Mouse (Mus musculus) MEL (cell line): Measurements from ENCODE around the gene Rfk.

Experiments used
- CHD2 ChIP-seq: IDR thresholded peaks from 2 replicates; pipeline ENCODE4 v1.6.1; 2011; ENCODE audit warnings: low read length, improper control_type of control experiment
- CTCF ChIP-seq, 3 experiments: IDR thresholded peaks in 2 of 3; conservative IDR thresholded peaks in 1 of 3; 2 replicates each; pipeline ENCODE4 v1.5.1; 2011 to 2012; ENCODE audit warnings: low read length in 3 of 3, low read depth in 2 of 3, mild to moderate bottlenecking in 2 of 3, improper control_type of control experiment in 1 of 3, inconsistent platforms in 1 of 3, mixed read lengths in 1 of 3, moderate library complexity in 1 of 3; ENCODE audit not compliant: control insufficient read depth in 1 of 3, insufficient read depth in 1 of 3, poor library complexity in 1 of 3, severe bottlenecking in 1 of 3
- GATA1 ChIP-seq: IDR thresholded peaks from 2 replicates; pipeline ENCODE4 v1.6.1; 2011; ENCODE audit warnings: low read depth, low read length, improper control_type of control experiment
- HCFC1 ChIP-seq: IDR thresholded peaks from 2 replicates; pipeline ENCODE4 v1.6.1; 2012; ENCODE audit warnings: low read depth, mild to moderate bottlenecking, inconsistent platforms, low read length, improper control_type of control experiment, moderate library complexity
- KAT2A ChIP-seq: conservative IDR thresholded peaks from 2 replicates; pipeline ENCODE4 v1.6.1; 2012; ENCODE audit warnings: low read depth, low read length, improper control_type of control experiment, inconsistent platforms
- MAX ChIP-seq: IDR thresholded peaks from 2 replicates; pipeline ENCODE4 v1.6.1; 2011; ENCODE audit warnings: low read length, improper control_type of control experiment
- POLR2A ChIP-seq, 2 experiments: IDR thresholded peaks; 2 replicates each; pipeline ENCODE4 v1.6.1; 2011 to 2012; ENCODE audit warnings: low read length in 2 of 2, mild to moderate bottlenecking in 2 of 2, control low read depth in 1 of 2, improper control_type of control experiment in 1 of 2, low read depth in 1 of 2, moderate library complexity in 1 of 2; ENCODE audit not compliant: control insufficient read depth in 1 of 2, insufficient read depth in 1 of 2, poor library complexity in 1 of 2
- RAD21 ChIP-seq: IDR thresholded peaks from 2 replicates; pipeline ENCODE4 v1.6.1; 2011; ENCODE audit warnings: mild to moderate bottlenecking, low read depth, low read length, improper control_type of control experiment
- SMC3 ChIP-seq: IDR thresholded peaks from 2 replicates; pipeline ENCODE4 v1.6.1; 2011; ENCODE audit warnings: low read depth, low read length, improper control_type of control experiment

DNA sequence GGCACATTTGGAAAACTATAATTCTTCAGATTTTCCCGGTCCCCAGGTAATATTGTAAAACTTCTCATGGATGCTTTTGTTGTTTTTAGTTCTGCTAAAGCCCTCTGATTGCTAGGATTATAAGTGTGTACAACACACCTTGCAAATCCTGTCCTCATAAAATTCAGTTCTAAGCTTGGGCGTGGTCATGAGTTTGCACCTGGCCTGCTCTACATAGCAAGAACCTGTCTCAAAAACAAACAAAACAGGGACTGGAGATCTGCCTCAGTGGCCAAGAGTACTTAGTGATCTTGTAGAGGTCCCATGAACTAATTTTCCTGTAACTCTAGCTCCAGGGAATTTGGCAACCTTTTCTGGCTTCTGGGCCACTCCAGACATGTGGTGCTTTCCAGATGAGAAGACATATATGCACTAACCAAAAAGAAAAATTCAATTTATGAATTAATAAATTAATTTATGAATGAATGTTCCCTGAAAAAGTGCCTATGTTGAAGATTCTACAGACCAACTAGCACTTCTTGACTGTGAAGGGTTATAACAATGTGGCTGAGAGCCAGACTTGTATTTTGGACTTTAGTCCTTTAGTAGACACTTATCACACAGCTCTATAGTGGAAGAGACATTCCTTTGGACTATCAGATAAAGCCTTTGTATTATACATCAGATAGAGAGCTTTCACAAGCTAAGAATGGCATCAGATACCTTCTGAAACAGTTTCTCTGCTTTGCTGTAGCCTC is 34.1 kb downstream of the Rfk start:
- TF ChIP-seq SMC3 (no peak), HCFC1 (no peak), KAT2A (no peak), RAD21 (no peak), CHD2 (no peak), GATA1 (no peak), MAX (no peak), POLR2A (IDR thresholded peaks at IDR 0.05; ENCODE audit: control insufficient read depth in 1 of 2, insufficient read depth in 1 of 2, low read depth in 1 of 2, low read length in 2 of 2, poor library complexity in 1 of 2) (no peak), CTCF (IDR thresholded peaks at IDR 0.05 in 2 of 3, conservative IDR thresholded peaks at IDR 0.05 in 1 of 3; ENCODE audit: control insufficient read depth in 1 of 3, insufficient read depth in 1 of 3, low read depth in 2 of 3, low read length in 3 of 3, poor library complexity in 1 of 3, severe bottlenecking in 1 of 3) (no peak)
